Mouse (Mus musculus): Measurements from ENCODE around the gene Kdelr1. TPM values are rescaled to one million over a fixed set of nuclear protein-coding genes. Genes with fewer than 3 reads are reported as not detected.

The Kdelr1 gene
- total RNA-seq, 2 experiments from 2014 or later = 147 to 148 TPM

Other genes starting within 250 kb of the Kdelr1 start
- gene Rasip1, start 245.3 kb upstream of the Kdelr1 start, total RNA-seq (2021) = 10 to 100 TPM; 31.1 to 31.2 TPM
- gene Mamstr, start 232.8 kb upstream of the Kdelr1 start, total RNA-seq (2021) = 10 to 100 TPM; 11.5 to 14.2 TPM
- gene Fut2, start 206.4 kb upstream of the Kdelr1 start, total RNA-seq (2021) = under 1 TPM in 1 of 2 experiments, not detected in 1; 0.42 TPM
- gene Ntn5, start 188.8 kb upstream of the Kdelr1 start, total RNA-seq (2021) = under 1 TPM in 1 of 2 experiments, not detected in 1; 0.20 TPM
- gene Sec1, start 178.4 kb upstream of the Kdelr1 start, total RNA-seq (2021) = under 1 TPM; 0.11 to 0.28 TPM
- gene Car11, start 172.9 kb upstream of the Kdelr1 start, total RNA-seq (2021) = 10 to 100 TPM; 15.1 to 16.4 TPM
- gene Dbp, start 167.7 kb upstream of the Kdelr1 start, total RNA-seq (2021) = 100 to 1,000 TPM; 101 to 129 TPM
- 1,000 to 10,000 TPM; 1,215 to 1,230 TPM for gene Rpl18, start 157.3 kb upstream of the Kdelr1 start, total RNA-seq (2021)
- gene Sphk2, start 154.8 kb upstream of the Kdelr1 start, total RNA-seq (2021) = 10 to 100 TPM; 30.1 to 33.3 TPM
- gene Fam83e, start 151.6 kb upstream of the Kdelr1 start, total RNA-seq (2021) = under 1 TPM; 0.45 to 0.62 TPM
- not detected for gene Spaca4, start 147.0 kb upstream of the Kdelr1 start, total RNA-seq (2021)
- 10 to 100 TPM; 17.2 to 18.8 TPM for gene Lmtk3, start 89.0 kb upstream of the Kdelr1 start, total RNA-seq (2021)
- 1 to 10 TPM in 1 of 2 experiments, under 1 TPM in 1; 0.64 to 1.0 TPM for gene Sult2b1, start 88.1 kb upstream of the Kdelr1 start, total RNA-seq (2021)
- gene Cyth2, start 58.2 kb upstream of the Kdelr1 start, total RNA-seq (2021) = 100 to 1,000 TPM; 124 to 126 TPM
- under 1 TPM; 0.45 to 0.53 TPM for gene Kcnj14, start 48.0 kb upstream of the Kdelr1 start, total RNA-seq (2021)
- 10 to 100 TPM; 28.2 to 28.3 TPM for gene Grwd1, start 41.8 kb upstream of the Kdelr1 start, total RNA-seq (2021)
- gene Grin2d, start 5.6 kb downstream of the Kdelr1 start, total RNA-seq (2021) = 1 to 10 TPM; 2.0 to 2.1 TPM
- gene Syngr4, start 23.9 kb downstream of the Kdelr1 start, total RNA-seq (2021) = under 1 TPM; 0.79 to 0.95 TPM
- gene Tmem143, start 24.2 kb downstream of the Kdelr1 start, total RNA-seq (2021) = 10 to 100 TPM; 30.2 to 33.3 TPM
- gene Emp3, start 48.6 kb downstream of the Kdelr1 start, total RNA-seq (2021) = 100 to 1,000 TPM; 191 to 202 TPM
- 1 to 10 TPM; 8.8 to 10.0 TPM for gene Ccdc114, start 51.3 kb downstream of the Kdelr1 start, total RNA-seq (2021)
- 1 to 10 TPM; 1.5 to 7.2 TPM for gene Abcc6, start 157.5 kb downstream of the Kdelr1 start, total RNA-seq (2021)
- gene Nomo1, start 160.9 kb downstream of the Kdelr1 start, total RNA-seq (2021) = 10 to 100 TPM; 53.4 to 57.7 TPM
- 1 to 10 TPM; 2.3 to 2.8 TPM for gene Kcnj11, start 228.0 kb downstream of the Kdelr1 start, total RNA-seq (2021)

Data from adrenal gland, postnatal 4 days (tissue).